Mouse (Mus musculus) midbrain, embryonic 14.5 days (tissue): ENCODE results near the gene Vamp2. TPM values are rescaled to one million over a fixed set of nuclear protein-coding genes. Genes with fewer than 3 reads are reported as not detected.

ENCODE experiments used
- ATAC-seq: fragments of 200-750 bp; cut with Nextera tagmentation; 2 replicates; pipeline ENCODE4 v1.8.0; 2017; ENCODE audit warnings: moderate number of reproducible peaks, moderate library complexity; ENCODE audit not compliant: low FRiP score, low TSS enrichment
- DNase-seq: peaks from one replicate; pipeline ENCODE4 v3.0.0-alpha.2; 2015
- H3K27ac ChIP-seq: fragments of 300-500 bp; sonication (generic); replicated peaks from 2 replicates; pipeline ENCODE4 v1.5.1; 2014; ENCODE audit warnings: mild to moderate bottlenecking, low read depth, low read length, moderate library complexity
- H3K27me3 ChIP-seq: fragments of 300-500 bp; sonication (generic); 2 replicates; pipeline ENCODE4 v1.6.1; 2014; ENCODE audit warnings: low read length, control low read depth, mixed read lengths; ENCODE audit not compliant: control insufficient read depth, insufficient read depth
- H3K36me3 ChIP-seq: fragments of 300-500 bp; sonication (generic); 2 replicates; pipeline ENCODE4 v1.6.1; 2014; ENCODE audit warnings: low read length, control low read depth; ENCODE audit not compliant: control insufficient read depth, insufficient read depth
- H3K4me1 ChIP-seq: fragments of 300-500 bp; sonication (generic); 2 replicates; pipeline ENCODE4 v1.6.1; 2014; ENCODE audit warnings: mild to moderate bottlenecking, antibody characterized with exemption, low read length, control low read depth; ENCODE audit not compliant: control insufficient read depth, insufficient read depth
- H3K4me2 ChIP-seq: fragments of 300-500 bp; sonication (generic); 2 replicates; pipeline ENCODE4 v1.6.1; 2014; ENCODE audit warnings: mild to moderate bottlenecking, low read length, moderate library complexity
- H3K4me3 ChIP-seq: fragments of 300-500 bp; sonication (generic); replicated peaks from 2 replicates; pipeline ENCODE4 v1.5.1; 2014; ENCODE audit warnings: low read depth, low read length
- H3K9ac ChIP-seq: fragments of 300-500 bp; sonication (generic); replicated peaks from 2 replicates; pipeline ENCODE4 v1.6.1; 2014; ENCODE audit warnings: mild to moderate bottlenecking, low read length, moderate library complexity
- H3K9me3 ChIP-seq: fragments of 300-500 bp; sonication (generic); 2 replicates; pipeline ENCODE4 v1.6.1; 2016; ENCODE audit warnings: low read length, control low read depth, mixed read lengths; ENCODE audit not compliant: control insufficient read depth
- WGBS: fragments of 180-500 bp; shearing (Covaris S2); extraction: QIAGEN DNeasy Blood & Tissue Kit; methylation state at CpG from one replicate; pipeline ENCODE4 v1.1.7; 2014; 5-methylcytosine and 5-hydroxymethylcytosine counted together
- polyA plus RNA-seq: library from polyadenylated mRNA; unstranded; fragments of >200 nt; fragmentation: Nextera tagmentation; extraction: Ambion mirVana; gene quantifications from 2 replicates; pipeline ENCODE4 v1.2.1, GENCODE M21; 2014

Vamp2 gene
- polyA plus RNA-seq, 1 experiment from 2014 or later, result 260 TPM

- DNase-seq, result peak; percentile 98
- peak; percentile 88 for ATAC-seq
- whole genome bisulfite sequencing, result under 1% methylated on average over 47 of the region's 47 CpGs
These were observed 17.6 kb upstream of the Vamp2 start, which contains the start of gene Tmem107 for GRCm38 (mm10) chr11:69070590-69071222. Gene Tmem107, plus strand, starts transcription at chr11:69070806.

GRCm38 (mm10) chr11:69071262-69071661 lies 17.0 kb upstream of the Vamp2 start:
- peak overlapping the region; percentile 59 for H3K4me3 ChIP-seq
- DNase-seq, result no peak
- peak overlapping the region; percentile 72 for H3K4me2 ChIP-seq
- peak overlapping the region; percentile 77 for H3K9ac ChIP-seq
- H3K36me3 ChIP-seq, result no peaks in the 10 kb centered on the region
- H3K27me3 ChIP-seq, result no peaks in the 10 kb centered on the region
- H3K27ac ChIP-seq, result peak overlapping the region; percentile 89
- WGBS, result 27% methylated on average over 9 of the region's 9 CpGs
- ATAC-seq, result no peak
- no peaks in the 10 kb centered on the region for H3K9me3 ChIP-seq
- H3K4me1 ChIP-seq, result peaks cover 25% of the 10 kb centered on the region

More at GRCm38 (mm10) chr11:69070590-69071222, 17.6 kb upstream of the Vamp2 start, which contains the start of gene Tmem107:
- H3K9me3 ChIP-seq, result no peaks in the 10 kb centered on the region
- peak within 1 kb of the TSS; percentile 59 for H3K4me3 ChIP-seq
- no peaks in the 10 kb centered on the region for H3K27me3 ChIP-seq
- H3K4me1 ChIP-seq, result peaks cover 29% of the 10 kb centered on the region
- H3K9ac ChIP-seq, result peak within 1 kb of the TSS; percentile 77
- no peaks in the 10 kb centered on the region for H3K36me3 ChIP-seq
- peak within 1 kb of the TSS; percentile 72 for H3K4me2 ChIP-seq
- peak within 1 kb of the TSS; percentile 89 for H3K27ac ChIP-seq

GRCm38 (mm10) chr11:69072234-69072633 lies 16.1 kb upstream of the Vamp2 start:
- Histone ChIP-seq H3K4me2 (peak overlapping the region; percentile 72), H3K36me3 (no peaks in the 10 kb centered on the region), H3K27ac (peak overlapping the region; percentile 95), H3K27me3 (no peaks in the 10 kb centered on the region), H3K4me3 (peak overlapping the region; percentile 32), H3K4me1 (peaks cover 20% of the 10 kb centered on the region), H3K9me3 (no peaks in the 10 kb centered on the region), H3K9ac (peak overlapping the region; percentile 74)
- 80% methylated on average over 11 of the region's 11 CpGs for WGBS
- ATAC-seq (no peak), DNase-seq (no peak)

GRCm38 (mm10) chr11:69072666-69073064 lies 15.6 kb upstream of the Vamp2 start:
- H3K36me3 ChIP-seq, result no peaks in the 10 kb centered on the region
- H3K4me2 ChIP-seq, result peak overlapping the region; percentile 72
- no peaks in the 10 kb centered on the region for H3K27me3 ChIP-seq
- peak overlapping the region; percentile 74 for H3K9ac ChIP-seq
- no peaks in the 10 kb centered on the region for H3K9me3 ChIP-seq
- H3K4me3 ChIP-seq, result peak overlapping the region; percentile 32
- DNase-seq, result no peak
- peaks cover 20% of the 10 kb centered on the region for H3K4me1 ChIP-seq
- no peak for ATAC-seq
- peak overlapping the region; percentile 95 for H3K27ac ChIP-seq
- WGBS, result 10% methylated on average over 9 of the region's 9 CpGs

GRCm38 (mm10) chr11:69073065-69073888 lies 15.0 kb upstream of the Vamp2 start:
- ATAC-seq, result peak; percentile 76; the same call in 1 of the 2 replicates
- under 1% methylated on average over 14 of the region's 14 CpGs for WGBS
- Histone ChIP-seq H3K4me3 (peak overlapping the region; percentile 32), H3K4me2 (peak overlapping the region; percentile 72), H3K36me3 (no peaks in the 10 kb centered on the region), H3K27me3 (no peaks in the 10 kb centered on the region), H3K27ac (peak overlapping the region; percentile 95), H3K9ac (peak overlapping the region; percentile 74), H3K9me3 (no peaks in the 10 kb centered on the region), H3K4me1 (peaks cover 20% of the 10 kb centered on the region)
- DNase-seq, result peak; percentile 97

GRCm38 (mm10) chr11:69073951-69074775 lies 14.1 kb upstream of the Vamp2 start:
- no peak for DNase-seq
- H3K9ac ChIP-seq, result no peak overlapping the region; the same call in 1 of the 2 replicates
- peak overlapping the region; percentile 72 for H3K4me2 ChIP-seq
- peaks cover 20% of the 10 kb centered on the region for H3K4me1 ChIP-seq
- H3K36me3 ChIP-seq, result no peaks in the 10 kb centered on the region
- no peak for ATAC-seq
- H3K4me3 ChIP-seq, result no peak overlapping the region; the same call in 1 of the 2 replicates
- H3K27me3 ChIP-seq, result no peaks in the 10 kb centered on the region
- no peaks in the 10 kb centered on the region for H3K9me3 ChIP-seq
- 42% methylated on average over 6 of the region's 6 CpGs for WGBS
- peak overlapping the region; percentile 95 for H3K27ac ChIP-seq

GRCm38 (mm10) chr11:69074776-69075069 lies 13.6 kb upstream of the Vamp2 start:
- no peak for ATAC-seq
- H3K4me1 ChIP-seq, result peaks cover 20% of the 10 kb centered on the region
- no peak for DNase-seq
- no peak overlapping the region for H3K9ac ChIP-seq
- H3K4me2 ChIP-seq, result no peak overlapping the region
- no peak overlapping the region for H3K4me3 ChIP-seq
- 0 out of 2 replicates have a peak overlapping the region, but pooled peaks have one; percentile 95 for H3K27ac ChIP-seq
- H3K36me3 ChIP-seq, result no peaks in the 10 kb centered on the region
- no peaks in the 10 kb centered on the region for H3K27me3 ChIP-seq
- WGBS, result 47% methylated on average over 2 of the region's 2 CpGs
- H3K9me3 ChIP-seq, result no peaks in the 10 kb centered on the region

- Histone ChIP-seq H3K9ac (no peak overlapping the region), H3K27me3 (no peaks in the 10 kb centered on the region), H3K36me3 (no peaks in the 10 kb centered on the region), H3K27ac (no peak overlapping the region), H3K9me3 (no peaks in the 10 kb centered on the region), H3K4me2 (no peak overlapping the region), H3K4me3 (no peak overlapping the region), H3K4me1 (peaks cover 16% of the 10 kb centered on the region)
- ATAC-seq (no peak), DNase-seq (no peak)
- WGBS, result 51% methylated on average over 8 of the region's 9 CpGs
These were observed 12.4 kb upstream of the Vamp2 start for GRCm38 (mm10) chr11:69075764-69076479.
